Mouse (Mus musculus) limb, embryonic 12.5 days (tissue): ENCODE data around the gene Cfap298. TPM values are rescaled to one million over a fixed set of nuclear protein-coding genes. Genes with fewer than 3 reads are reported as not detected.
A peak's percentile ranks its signal among the peaks of the same experiment; 100 is the strongest.

Source experiments
- ATAC-seq: fragments of 200-750 bp; cut with Nextera tagmentation; 2 replicates; pipeline ENCODE4 v1.8.0; 2017; ENCODE audit warnings: low read depth, moderate TSS enrichment; ENCODE audit not compliant: insufficient number of reproducible peaks, insufficient read depth, low FRiP score, low TSS enrichment
- H3K27ac ChIP-seq: fragments of 300-500 bp; sonication (generic); 2 replicates; pipeline ENCODE4 v1.5.1; 2016; ENCODE audit warnings: mild to moderate bottlenecking, moderate library complexity
- H3K27me3 ChIP-seq: fragments of 300-500 bp; sonication (generic); 2 replicates; pipeline ENCODE4 v1.6.1; 2016; ENCODE audit warnings: mild to moderate bottlenecking, moderate library complexity
- H3K36me3 ChIP-seq: fragments of 300-500 bp; sonication (generic); 2 replicates; pipeline ENCODE4 v1.6.1; 2016; ENCODE audit warnings: mild to moderate bottlenecking, moderate library complexity
- H3K4me1 ChIP-seq: fragments of 300-500 bp; sonication (generic); replicated peaks from 2 replicates; pipeline ENCODE4 v1.6.1; 2016
- H3K4me2 ChIP-seq: fragments of 300-500 bp; sonication (generic); 2 replicates; pipeline ENCODE4 v1.6.1; 2016; ENCODE audit warnings: mild to moderate bottlenecking, moderate library complexity
- H3K4me3 ChIP-seq: fragments of 300-500 bp; sonication (generic); replicated peaks from 2 replicates; pipeline ENCODE4 v1.5.1; 2016; ENCODE audit warnings: mild to moderate bottlenecking
- H3K9ac ChIP-seq: fragments of 300-500 bp; sonication (generic); replicated peaks from 2 replicates; pipeline ENCODE4 v1.6.1; 2016; ENCODE audit warnings: mild to moderate bottlenecking, moderate library complexity
- H3K9me3 ChIP-seq: fragments of 300-500 bp; sonication (generic); 2 replicates; pipeline ENCODE4 v1.6.1; 2016; ENCODE audit warnings: mild to moderate bottlenecking, moderate library complexity
- WGBS: fragments of 180-500 bp; shearing (Covaris S2); methylation state at CpG from one replicate; pipeline ENCODE4 v1.1.7; 2016; 5-methylcytosine and 5-hydroxymethylcytosine counted together
- polyA plus RNA-seq: library from polyadenylated mRNA; unstranded; fragments of >200 nt; fragmentation: Nextera tagmentation; extraction: Ambion mirVana; gene quantifications from 2 replicates; pipeline ENCODE4 v1.2.1, GENCODE M21; 2016

Cfap298 gene
- polyA plus RNA-seq, 1 experiment from 2014 or later = 40.8 TPM

DNA sequence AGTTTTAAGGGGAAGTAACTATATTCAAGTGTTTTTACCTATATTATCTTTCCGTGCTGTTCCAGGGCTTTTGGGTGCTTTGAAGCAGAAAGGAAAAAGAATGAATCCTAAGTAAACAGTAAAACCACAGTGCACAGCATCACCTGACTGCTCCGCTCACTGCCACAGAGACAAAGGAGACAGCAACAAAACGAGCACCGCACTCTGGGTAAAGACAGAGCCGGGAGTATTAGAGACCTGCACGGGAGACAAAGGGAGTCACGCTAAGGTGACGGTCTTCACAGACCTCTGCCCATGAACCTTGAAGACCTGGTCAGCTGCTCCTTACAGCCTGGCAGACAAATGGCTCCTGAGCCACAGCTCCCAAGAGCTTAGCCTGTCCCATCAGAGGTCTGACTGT, 12.1 kb upstream of the Cfap298 start:
- H3K36me3 ChIP-seq = peaks cover 49% of the 10 kb centered on the region
- H3K4me1 ChIP-seq = no peaks in the 10 kb centered on the region
- no peak for ATAC-seq
- 82% methylated on average over 8 of the region's 8 CpGs for WGBS
- no peak overlapping the region for H3K9ac ChIP-seq
- H3K4me3 ChIP-seq = no peak overlapping the region
- H3K27ac ChIP-seq = no peak overlapping the region
- H3K9me3 ChIP-seq = no peaks in the 10 kb centered on the region
- H3K27me3 ChIP-seq = no peaks in the 10 kb centered on the region
- no peak overlapping the region for H3K4me2 ChIP-seq

DNA sequence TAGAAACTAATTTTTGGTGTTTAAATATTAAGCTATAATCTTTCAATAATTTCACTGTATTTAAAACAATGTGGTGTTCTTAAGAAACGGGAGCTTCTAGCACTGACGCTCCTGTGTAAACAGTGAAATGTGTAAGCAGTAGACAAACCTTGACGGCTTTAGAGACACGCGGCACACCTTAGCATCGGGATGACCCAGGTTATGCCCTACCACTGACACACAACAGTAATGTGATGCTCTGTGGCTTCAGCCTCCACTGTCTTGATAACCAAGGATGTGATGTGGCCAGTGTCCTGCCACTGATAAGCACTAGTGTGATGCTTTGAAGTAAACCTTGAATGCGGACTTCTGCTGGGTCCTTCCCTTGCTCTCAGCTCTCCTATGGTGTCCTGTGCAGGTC, 6.3 kb upstream of the Cfap298 start:
- Histone ChIP-seq H3K9me3 (no peaks in the 10 kb centered on the region), H3K27ac (no peak overlapping the region), H3K36me3 (peaks cover 41% of the 10 kb centered on the region), H3K9ac (no peak overlapping the region), H3K4me1 (no peaks in the 10 kb centered on the region), H3K27me3 (no peaks in the 10 kb centered on the region), H3K4me3 (no peak overlapping the region), H3K4me2 (no peak overlapping the region)
- ATAC-seq = no peak
- WGBS = 92% methylated on average over 7 of the region's 7 CpGs

DNA sequence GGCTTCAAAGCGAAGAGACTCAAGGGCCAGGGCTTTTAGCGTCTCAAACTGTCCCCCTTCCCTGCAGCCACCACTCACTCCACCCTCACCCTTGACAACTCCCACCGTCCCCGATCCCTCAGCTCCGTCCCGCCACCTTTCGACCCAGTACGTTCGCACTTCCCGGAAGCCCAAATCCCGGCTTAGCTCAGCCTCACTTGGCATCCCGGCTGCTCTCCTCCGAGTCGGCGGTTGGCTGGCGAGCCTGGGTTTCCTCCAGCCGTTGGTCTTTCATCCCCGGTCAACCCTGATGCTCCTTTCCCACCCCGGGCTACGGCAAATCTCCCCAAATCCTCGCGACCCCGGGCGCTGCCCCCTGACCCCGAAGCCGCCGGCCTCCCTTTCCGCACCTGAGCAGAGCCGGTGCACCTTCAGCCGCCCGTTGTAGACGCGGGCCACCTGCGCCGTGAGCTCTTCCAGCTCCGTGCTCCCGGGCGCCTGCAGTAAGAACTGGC, 674 bp downstream of the Cfap298 start:
- Histone ChIP-seq H3K36me3 (peaks cover 17% of the 10 kb centered on the region), H3K4me2 (peak overlapping the region; percentile 77), H3K4me3 (peak overlapping the region; percentile 62), H3K9ac (peak overlapping the region; percentile 64), H3K4me1 (peaks cover 3% of the 10 kb centered on the region; the same call in 1 of the 2 replicates), H3K27ac (peak overlapping the region; percentile 85), H3K27me3 (no peaks in the 10 kb centered on the region), H3K9me3 (no peaks in the 10 kb centered on the region)
- peak; percentile 82 for ATAC-seq
- 0% methylated on average over 38 of the region's 38 CpGs for WGBS

GRCm38 (mm10) chr16:90933534-90934176, 1.3 kb downstream of the Cfap298 start:
- WGBS = 27% methylated on average over 13 of the region's 13 CpGs
- H3K4me3 ChIP-seq = peak overlapping the region; percentile 62
- H3K36me3 ChIP-seq = peaks cover 19% of the 10 kb centered on the region
- H3K9ac ChIP-seq = peak overlapping the region; percentile 64
- H3K9me3 ChIP-seq = no peaks in the 10 kb centered on the region
- H3K27me3 ChIP-seq = no peaks in the 10 kb centered on the region
- H3K27ac ChIP-seq = peak overlapping the region; percentile 85
- peak overlapping the region; percentile 77 for H3K4me2 ChIP-seq
- ATAC-seq = no peak
- H3K4me1 ChIP-seq = peaks cover 3% of the 10 kb centered on the region; the same call in 1 of the 2 replicates

- no peak overlapping the region for H3K4me3 ChIP-seq
- no peaks in the 10 kb centered on the region for H3K9me3 ChIP-seq
- H3K4me1 ChIP-seq = no peaks in the 10 kb centered on the region
- H3K27me3 ChIP-seq = no peaks in the 10 kb centered on the region
- no peak overlapping the region for H3K4me2 ChIP-seq
- 89% methylated on average over 4 of the region's 4 CpGs for WGBS
- no peak for ATAC-seq
- no peak overlapping the region for H3K9ac ChIP-seq
- H3K36me3 ChIP-seq = peaks cover 39% of the 10 kb centered on the region; the same call in 1 of the 2 replicates
- H3K27ac ChIP-seq = no peak overlapping the region
These were observed 7.5 kb downstream of the Cfap298 start for GRCm38 (mm10) chr16:90927446-90927845.

GRCm38 (mm10) chr16:90925461-90925860, 9.5 kb downstream of the Cfap298 start:
- Histone ChIP-seq H3K36me3 (peaks cover 42% of the 10 kb centered on the region; the same call in 1 of the 2 replicates), H3K9ac (no peak overlapping the region), H3K9me3 (no peaks in the 10 kb centered on the region), H3K4me1 (no peaks in the 10 kb centered on the region), H3K4me3 (no peak overlapping the region), H3K4me2 (no peak overlapping the region), H3K27ac (no peak overlapping the region), H3K27me3 (no peaks in the 10 kb centered on the region)
- no peak; the same call in 1 of the 2 replicates for ATAC-seq
- 29% methylated on average over 5 of the region's 5 CpGs for WGBS

DNA sequence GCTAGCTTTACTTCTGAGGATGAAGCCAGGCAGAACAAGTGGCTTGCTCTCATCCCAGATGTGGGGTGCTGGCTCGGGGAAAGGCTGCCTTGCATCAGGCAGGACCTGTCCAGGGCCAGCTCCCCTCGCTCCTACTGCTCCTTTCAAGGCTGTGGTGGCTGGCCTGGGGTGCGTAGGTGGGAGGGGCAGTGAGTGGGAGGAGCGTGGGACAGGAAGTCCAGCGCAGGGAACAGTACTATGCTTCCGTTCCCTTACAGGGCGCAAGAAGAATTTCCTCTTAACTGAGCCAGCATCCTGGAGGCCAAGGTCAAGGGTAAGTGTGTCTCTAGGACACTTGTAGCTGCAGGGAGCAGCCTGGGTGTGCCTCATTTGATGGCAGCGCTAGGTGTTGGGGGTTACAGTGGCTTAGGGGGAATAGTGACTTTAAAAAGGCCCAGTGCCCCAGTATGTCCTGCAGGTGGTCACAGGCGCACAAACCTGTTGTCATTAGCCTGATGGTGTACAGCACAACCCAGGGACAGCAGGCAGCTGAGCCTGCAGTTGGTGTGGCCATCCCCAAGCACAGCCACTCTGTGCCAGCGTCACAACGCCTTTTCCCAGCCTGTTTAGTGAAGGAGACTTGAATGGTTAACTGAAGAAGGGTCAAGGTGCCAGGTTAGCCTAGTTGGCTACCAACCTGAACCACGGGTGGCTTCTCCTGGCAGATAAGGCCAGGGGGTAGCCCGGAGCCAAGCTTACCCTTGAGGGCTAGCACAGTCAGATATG, 10.1 kb downstream of the Cfap298 start:
- Histone ChIP-seq H3K9me3 (no peaks in the 10 kb centered on the region), H3K4me3 (no peak overlapping the region), H3K27me3 (no peaks in the 10 kb centered on the region), H3K9ac (no peak overlapping the region), H3K4me2 (no peak overlapping the region), H3K36me3 (peaks cover 37% of the 10 kb centered on the region; the same call in 1 of the 2 replicates), H3K4me1 (no peaks in the 10 kb centered on the region), H3K27ac (no peak overlapping the region)
- no peak for ATAC-seq
- 86% methylated on average over 13 of the region's 13 CpGs for WGBS

GRCm38 (mm10) chr16:90921471-90922159, 13.3 kb downstream of the Cfap298 start:
- Histone ChIP-seq H3K4me3 (no peak overlapping the region), H3K27me3 (no peaks in the 10 kb centered on the region), H3K9ac (no peak overlapping the region), H3K36me3 (0 out of 2 replicates have a peak, but pooled peaks cover 18% of the 10 kb centered on the region), H3K9me3 (no peaks in the 10 kb centered on the region), H3K4me1 (no peaks in the 10 kb centered on the region), H3K27ac (no peak overlapping the region), H3K4me2 (no peak overlapping the region)
- 42% methylated on average over 10 of the region's 10 CpGs for WGBS
- ATAC-seq = no peak

- no peak overlapping the region for H3K9ac ChIP-seq
These were observed 17.8 kb downstream of the Cfap298 start for GRCm38 (mm10) chr16:90917156-90917555.

DNA sequence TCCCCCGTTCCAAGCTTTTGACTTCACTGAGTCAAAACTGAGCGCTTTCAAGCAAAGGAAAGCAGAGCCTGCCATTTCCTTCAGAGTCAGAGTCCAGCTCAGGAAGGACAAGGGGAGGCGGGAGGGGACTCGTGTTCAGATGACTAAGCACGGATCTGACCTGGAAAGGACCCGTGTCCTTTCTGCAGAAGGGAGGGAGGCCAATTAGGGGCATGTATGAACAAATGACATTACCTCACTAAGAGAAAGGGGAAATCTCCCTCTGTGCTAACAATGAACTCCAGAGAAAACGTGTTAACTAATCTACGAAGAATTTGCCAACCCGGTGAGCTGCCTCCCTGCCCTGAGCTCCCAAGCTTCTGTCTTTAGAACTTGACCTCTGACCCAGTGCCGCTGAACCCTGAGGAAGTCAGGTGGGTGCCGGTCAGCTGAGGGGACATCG, 18.9 kb downstream of the Cfap298 start:
- Histone ChIP-seq H3K4me2 (no peak overlapping the region), H3K9ac (no peak overlapping the region), H3K36me3 (no peaks in the 10 kb centered on the region), H3K27me3 (peaks cover 3% of the 10 kb centered on the region; the same call in 1 of the 2 replicates), H3K4me3 (no peak overlapping the region), H3K4me1 (no peaks in the 10 kb centered on the region), H3K9me3 (no peaks in the 10 kb centered on the region), H3K27ac (no peak overlapping the region)
- WGBS = 51% methylated on average over 12 of the region's 12 CpGs
- no peak for ATAC-seq

More at GRCm38 (mm10) chr16:90917156-90917555, 17.8 kb downstream of the Cfap298 start:
- H3K27me3 ChIP-seq = peaks cover 3% of the 10 kb centered on the region; the same call in 1 of the 2 replicates
- H3K27ac ChIP-seq = no peak overlapping the region
- H3K4me1 ChIP-seq = no peaks in the 10 kb centered on the region
- no peaks in the 10 kb centered on the region for H3K9me3 ChIP-seq
- ATAC-seq = no peak
- 79% methylated on average over 8 of the region's 8 CpGs for WGBS
- H3K4me2 ChIP-seq = no peak overlapping the region
- no peak overlapping the region for H3K4me3 ChIP-seq
- H3K36me3 ChIP-seq = no peaks in the 10 kb centered on the region

DNA sequence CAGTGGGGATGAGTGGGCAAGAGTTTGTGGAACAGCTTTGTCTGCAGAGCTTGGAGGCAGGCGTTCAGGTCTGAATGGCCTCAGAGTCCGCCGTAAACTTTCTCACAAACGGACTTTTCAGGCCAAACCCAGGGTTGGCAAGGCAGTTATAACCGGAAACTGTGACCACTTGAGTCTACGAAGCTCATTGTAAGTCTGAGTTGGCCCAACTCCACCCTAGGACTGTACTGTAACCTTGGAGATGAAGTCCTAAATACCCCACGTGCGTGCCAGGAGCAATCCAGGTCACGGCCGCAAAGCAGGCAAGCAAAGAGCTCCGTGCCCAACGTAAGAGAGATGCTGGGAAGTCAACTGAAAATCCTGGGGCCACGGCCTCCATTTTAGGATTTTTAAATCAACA, 23.1 kb downstream of the Cfap298 start:
- WGBS = 91% methylated on average over 13 of the region's 13 CpGs
- H3K36me3 ChIP-seq = no peaks in the 10 kb centered on the region
- no peaks in the 10 kb centered on the region for H3K9me3 ChIP-seq
- ATAC-seq = no peak
- no peak overlapping the region for H3K4me3 ChIP-seq
- H3K4me1 ChIP-seq = no peaks in the 10 kb centered on the region
- H3K4me2 ChIP-seq = no peak overlapping the region
- peaks cover 3% of the 10 kb centered on the region; the same call in 1 of the 2 replicates for H3K27me3 ChIP-seq
- H3K27ac ChIP-seq = no peak overlapping the region
- no peak overlapping the region for H3K9ac ChIP-seq
